Mouse (Mus musculus): ENCODE measurements around the gene Pik3r5. TPM values are rescaled to one million over a fixed set of nuclear protein-coding genes. Genes with fewer than 3 reads are reported as not detected.

Gene Pik3r5
- polyA plus RNA-seq, 1 experiment from 2014 or later, result 0.90 TPM

Other genes with a start within 250 kb of the Pik3r5 start
- 25.6 and 27.4 TPM in 2 replicates for gene Ntn1, start 31.3 kb upstream of the Pik3r5 start, polyA plus RNA-seq (2016; fragmentation: Nextera tagmentation; extraction: Ambion mirVana)
- gene Pik3r6, start 70.9 kb downstream of the Pik3r5 start, polyA plus RNA-seq (2016; fragmentation: Nextera tagmentation; extraction: Ambion mirVana), result 1.6 TPM in 2 replicates
- not detected in 2 replicates for gene Mfsd6l, start 124.1 kb downstream of the Pik3r5 start, polyA plus RNA-seq (2016; fragmentation: Nextera tagmentation; extraction: Ambion mirVana)
- 1.5 and 2.2 TPM in 2 replicates for gene Ccdc42, start 154.9 kb downstream of the Pik3r5 start, polyA plus RNA-seq (2016; fragmentation: Nextera tagmentation; extraction: Ambion mirVana)